Mouse (Mus musculus): ENCODE measurements around the gene Cd300ld5.
"Not testable (repeated sequence)": the region's sequence is repeated elsewhere in the genome, so short reads cannot be mapped to it uniquely, and the experiment has no call there.

Cd300ld5 gene

DNA sequence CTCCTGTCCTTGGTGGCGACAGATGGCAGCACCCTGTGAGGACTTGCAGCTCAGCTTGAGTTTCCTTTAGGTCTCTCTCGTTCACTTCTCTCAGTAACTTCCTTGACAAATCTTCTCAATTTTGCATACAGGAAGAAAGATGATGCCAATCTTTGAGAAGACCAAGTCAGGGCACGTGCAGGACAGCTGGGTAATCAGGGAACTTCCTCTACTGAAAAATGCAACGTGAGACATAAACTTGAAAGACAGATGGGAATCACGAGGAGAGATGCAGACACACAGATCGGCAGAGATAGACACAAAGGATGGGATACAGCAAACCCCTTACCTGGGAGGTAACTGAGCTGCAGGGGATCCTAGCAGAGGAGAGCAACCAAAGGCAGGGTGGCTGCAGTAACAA, at the start of gene Cd300ld5:
Gene Cd300ld5, minus strand, starts transcription at position 101 of the 400 bp plus-strand sequence.
- ATAC-seq (ENCODE audit: insufficient number of reproducible peaks, low FRiP score, low TSS enrichment): not testable (repeated sequence)

DNA sequence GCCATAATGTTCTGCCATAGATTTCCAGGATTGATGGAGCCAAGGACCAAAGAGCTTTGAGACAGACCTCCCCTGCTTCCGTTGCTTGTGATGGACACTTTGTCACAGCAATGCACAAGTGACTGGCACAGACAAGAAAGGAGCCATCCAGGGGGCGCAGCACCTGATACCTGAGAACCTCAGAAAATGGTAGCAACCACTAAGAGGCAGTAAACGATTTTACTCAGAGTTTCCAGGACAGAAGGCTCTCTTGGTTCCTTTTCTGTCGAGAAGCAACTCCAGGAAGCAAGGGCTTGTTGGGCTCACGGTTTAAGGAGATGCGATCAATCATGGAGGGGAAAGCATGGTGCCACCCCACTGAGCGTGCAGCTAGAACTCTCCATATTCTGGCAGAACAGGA, 48.6 kb upstream of the Cd300ld5 start:
- no peak for ATAC-seq (ENCODE audit: insufficient number of reproducible peaks, low FRiP score, low TSS enrichment)

DNA sequence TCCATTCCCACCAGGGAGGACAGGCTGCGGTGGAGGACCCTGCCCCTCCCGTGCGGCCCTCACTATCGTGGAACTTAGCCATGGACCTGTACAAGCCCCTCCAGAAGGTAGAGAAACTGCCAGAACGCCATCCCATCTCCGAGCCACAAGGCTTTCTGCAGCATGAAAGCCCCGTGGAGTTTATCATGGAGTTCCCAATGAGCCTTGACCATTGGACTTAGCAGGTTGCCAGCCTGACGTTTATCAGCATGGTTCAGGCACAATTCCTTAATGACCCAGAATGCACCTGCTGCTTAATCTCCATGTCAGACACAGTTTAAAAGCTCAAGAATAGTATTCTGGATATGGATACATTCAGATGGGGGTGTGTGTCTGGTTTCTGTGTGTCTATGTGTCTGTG, 47.5 kb upstream of the Cd300ld5 start:
- ATAC-seq (ENCODE audit: insufficient number of reproducible peaks, low FRiP score, low TSS enrichment): no peak

DNA sequence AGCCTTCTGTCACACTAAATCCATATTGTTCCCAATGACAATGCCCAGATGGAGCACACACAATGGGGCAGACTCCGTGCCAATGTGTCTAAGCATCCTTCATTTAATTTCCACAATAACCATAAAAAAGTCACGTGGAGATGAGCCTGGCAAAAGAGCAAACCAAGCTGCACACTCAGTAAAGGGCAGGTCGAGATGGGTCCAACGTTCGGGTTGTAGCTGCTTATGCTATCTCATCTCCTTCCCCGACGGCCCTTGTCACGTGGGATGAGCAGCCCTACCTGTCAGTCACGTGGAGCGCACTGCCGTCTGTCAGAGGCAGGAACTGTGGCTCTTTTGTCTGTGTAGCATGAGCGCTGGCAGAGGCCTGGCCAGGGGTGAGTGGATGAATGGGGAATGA, 47.0 kb upstream of the Cd300ld5 start:
- ATAC-seq (ENCODE audit: insufficient number of reproducible peaks, low FRiP score, low TSS enrichment): no peak

DNA sequence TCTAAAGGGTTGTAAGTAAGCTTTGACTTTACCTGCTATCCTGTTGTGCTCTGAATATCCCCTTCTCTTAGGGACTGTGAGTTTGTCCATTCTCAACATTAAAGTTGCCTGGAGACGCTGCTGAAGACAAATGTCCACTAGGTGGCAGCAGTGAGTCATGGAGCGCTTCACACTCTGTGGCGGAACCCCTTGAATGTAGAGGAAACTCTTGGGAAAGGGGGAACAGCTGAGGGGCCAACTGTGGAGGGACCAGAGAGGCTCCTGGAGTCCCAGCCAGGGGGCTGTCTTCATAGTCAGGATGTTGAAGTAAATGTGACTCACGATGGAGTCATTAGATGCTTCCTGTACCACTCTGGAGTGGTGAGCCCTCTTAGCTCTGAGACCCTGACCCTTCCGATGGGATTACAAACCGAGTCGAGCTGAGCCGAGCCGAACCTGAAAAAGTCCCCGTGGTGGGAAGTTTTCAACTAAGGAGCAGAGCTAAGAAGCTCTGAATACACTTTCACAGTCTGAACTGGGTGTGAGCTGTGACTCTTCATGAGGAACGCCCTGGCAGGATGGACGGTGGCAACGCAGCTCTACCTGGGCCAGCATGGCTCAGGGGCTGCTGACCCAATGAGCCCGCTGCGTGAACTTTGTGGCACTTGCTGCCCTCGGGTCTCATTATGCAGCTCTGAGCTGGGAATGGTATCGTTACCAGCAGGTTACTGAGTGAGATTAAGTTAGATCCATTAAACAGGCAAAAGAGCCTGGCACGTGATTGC, 46.0 kb upstream of the Cd300ld5 start:
- no peak for ATAC-seq (ENCODE audit: insufficient number of reproducible peaks, low FRiP score, low TSS enrichment)

DNA sequence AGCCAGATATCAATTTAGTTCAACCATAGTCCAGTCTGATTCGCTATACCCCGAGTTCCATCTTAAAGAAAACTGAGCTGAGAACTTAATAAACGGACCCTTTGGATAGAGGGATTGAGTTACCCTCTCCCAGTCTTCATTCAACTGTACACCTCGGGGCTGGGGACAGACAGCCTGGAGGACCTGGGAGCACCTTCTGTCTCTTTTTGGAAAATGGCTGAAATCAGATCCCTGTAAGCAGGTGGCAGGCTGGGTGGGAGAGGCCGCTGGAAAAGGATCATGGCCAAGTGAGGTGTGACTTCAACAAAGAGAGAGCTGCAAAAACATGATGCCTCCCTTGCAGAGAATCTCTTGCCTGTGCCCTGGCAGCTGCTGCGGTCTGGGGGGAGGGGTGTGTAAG, 44.6 kb upstream of the Cd300ld5 start:
- ATAC-seq (ENCODE audit: insufficient number of reproducible peaks, low FRiP score, low TSS enrichment): no peak

DNA sequence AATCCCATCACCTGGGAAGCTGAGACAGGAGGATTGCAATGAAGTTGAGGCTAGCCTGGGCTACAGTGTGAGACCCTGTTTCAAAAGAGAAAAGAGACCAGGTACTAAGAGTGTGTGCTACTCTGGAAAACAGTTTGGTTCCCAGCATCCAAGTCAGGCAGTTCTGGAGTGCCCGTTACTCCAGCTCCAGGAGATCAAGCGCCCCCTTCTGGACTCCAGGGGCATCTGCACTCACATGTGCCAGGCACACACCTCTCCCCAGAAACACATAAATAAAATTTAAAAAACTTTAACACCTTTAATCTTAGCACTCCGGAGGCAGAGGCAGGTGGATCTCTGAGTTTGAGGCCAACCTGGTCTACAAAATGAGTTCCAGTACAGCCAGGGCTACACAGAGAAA, 43.8 kb upstream of the Cd300ld5 start:
- no peak for ATAC-seq (ENCODE audit: insufficient number of reproducible peaks, low FRiP score, low TSS enrichment)

DNA sequence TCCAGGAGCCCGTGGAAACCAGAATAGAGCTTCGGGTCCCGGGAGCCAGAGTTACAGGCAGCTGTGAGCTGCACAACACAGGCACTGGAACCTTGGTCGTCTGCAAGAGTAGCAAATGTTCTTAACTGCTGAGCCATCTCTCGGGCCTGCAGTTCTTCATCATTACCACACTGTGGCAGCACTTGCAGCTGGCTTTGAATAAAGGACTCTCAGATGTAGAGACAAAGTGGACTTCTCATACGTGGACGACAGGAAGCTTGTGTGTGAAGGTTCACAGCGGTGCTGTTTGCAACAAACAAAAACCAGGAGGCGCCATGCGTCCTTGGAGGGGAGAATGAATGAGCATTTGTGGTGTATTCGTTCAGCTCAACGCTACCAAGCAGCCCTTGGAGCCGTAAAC, 43.3 kb upstream of the Cd300ld5 start:
- ATAC-seq (ENCODE audit: insufficient number of reproducible peaks, low FRiP score, low TSS enrichment): no peak

DNA sequence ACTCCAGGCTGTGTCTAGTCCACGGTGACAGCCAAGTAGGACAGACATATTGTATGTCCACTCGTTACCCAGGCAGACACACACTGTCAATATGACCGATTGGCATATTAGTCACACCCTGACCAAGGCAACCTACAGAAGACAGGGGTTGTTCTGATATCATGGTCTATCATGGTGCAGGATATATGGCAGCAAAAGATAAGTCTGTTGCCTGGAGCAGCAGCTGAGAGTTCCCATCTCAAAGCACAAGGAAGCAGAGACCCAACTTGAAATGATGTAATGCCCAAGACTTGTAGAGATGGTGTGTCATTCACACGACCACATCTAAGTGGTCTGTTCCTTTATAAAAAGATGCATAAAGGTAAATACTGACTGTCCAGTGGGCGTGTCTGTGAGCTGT, 41.1 kb upstream of the Cd300ld5 start:
- no peak for ATAC-seq (ENCODE audit: insufficient number of reproducible peaks, low FRiP score, low TSS enrichment)

DNA sequence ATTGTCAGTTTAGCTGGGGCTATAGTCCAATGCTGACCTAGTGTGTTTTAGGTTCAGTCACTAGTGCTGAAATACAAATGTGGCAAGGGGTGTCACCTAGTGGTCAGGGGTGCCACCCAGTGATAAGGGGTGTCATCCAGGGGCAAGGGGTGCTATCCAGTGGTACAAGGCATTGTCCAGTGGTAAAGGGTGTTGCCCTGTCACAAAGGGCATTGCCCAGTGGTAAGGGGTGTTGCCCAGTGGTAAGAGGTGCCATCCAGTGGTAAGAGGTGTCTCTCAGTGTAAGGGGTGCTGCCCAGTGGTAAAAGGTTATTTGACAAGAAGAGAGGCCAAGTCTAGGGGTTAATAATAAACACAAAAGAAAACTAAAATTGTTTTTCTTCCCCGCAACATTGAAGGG, 39.9 kb upstream of the Cd300ld5 start:
- no peak for ATAC-seq (ENCODE audit: insufficient number of reproducible peaks, low FRiP score, low TSS enrichment)

DNA sequence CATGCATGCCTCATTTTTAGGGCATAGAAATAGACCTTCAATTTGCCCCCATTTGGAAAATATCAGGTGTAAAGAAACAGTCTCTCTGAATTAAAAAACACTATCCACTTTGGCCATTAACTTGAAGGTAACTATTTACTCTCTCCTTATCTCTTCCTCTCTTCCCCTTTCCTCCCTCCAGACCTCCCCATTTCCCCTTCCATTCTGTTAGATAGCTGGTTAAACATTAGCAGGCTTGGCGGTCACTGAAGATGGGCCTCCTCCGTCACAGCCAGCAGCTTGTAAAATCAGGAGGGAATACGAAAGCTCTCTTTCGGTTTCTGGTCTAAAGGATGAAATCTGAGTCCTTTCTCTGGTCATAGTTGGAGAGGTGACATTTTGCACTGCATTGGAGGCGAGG, 38.3 kb upstream of the Cd300ld5 start:
- ATAC-seq (ENCODE audit: insufficient number of reproducible peaks, low FRiP score, low TSS enrichment): no peak

DNA sequence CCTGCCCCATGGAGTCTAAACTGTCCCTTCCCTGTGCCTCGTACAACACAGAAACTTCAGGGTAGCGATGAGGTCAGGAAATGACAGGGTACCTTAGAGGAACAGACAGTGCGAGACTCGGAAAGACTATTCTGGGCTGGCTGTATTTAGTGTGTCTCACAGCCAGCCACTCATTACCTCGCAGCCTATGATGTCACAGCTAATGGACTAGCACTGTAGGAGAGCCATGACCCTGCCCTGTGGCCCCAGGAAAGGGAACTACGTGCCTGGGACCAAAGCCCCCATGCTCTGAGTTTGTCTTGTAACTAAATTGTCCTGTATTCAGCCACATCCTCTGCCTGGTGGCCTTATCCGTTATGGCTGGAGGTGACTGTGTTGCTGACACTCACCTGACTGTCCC, 37.8 kb upstream of the Cd300ld5 start:
- ATAC-seq (ENCODE audit: insufficient number of reproducible peaks, low FRiP score, low TSS enrichment): no peak

DNA sequence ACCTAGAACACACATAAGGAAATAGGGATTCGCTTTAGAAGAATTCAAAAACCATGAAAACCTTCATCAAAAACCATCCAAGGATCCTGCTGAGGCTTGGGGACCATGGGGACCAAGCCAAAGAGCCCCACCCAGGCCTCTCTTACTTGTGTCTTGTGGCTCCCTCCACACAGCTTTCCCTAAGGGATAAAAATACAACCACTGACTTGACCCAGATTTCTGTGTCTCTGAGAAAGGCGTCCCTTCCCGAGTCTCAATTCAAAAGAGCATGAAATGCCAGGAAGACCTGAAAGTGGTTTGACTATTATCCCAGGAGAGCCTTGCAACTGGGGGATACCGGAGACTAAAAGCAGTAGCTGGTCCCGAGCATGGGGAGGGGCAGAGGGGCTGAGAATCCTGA, 35.4 kb upstream of the Cd300ld5 start:
- no peak for ATAC-seq (ENCODE audit: insufficient number of reproducible peaks, low FRiP score, low TSS enrichment)

DNA sequence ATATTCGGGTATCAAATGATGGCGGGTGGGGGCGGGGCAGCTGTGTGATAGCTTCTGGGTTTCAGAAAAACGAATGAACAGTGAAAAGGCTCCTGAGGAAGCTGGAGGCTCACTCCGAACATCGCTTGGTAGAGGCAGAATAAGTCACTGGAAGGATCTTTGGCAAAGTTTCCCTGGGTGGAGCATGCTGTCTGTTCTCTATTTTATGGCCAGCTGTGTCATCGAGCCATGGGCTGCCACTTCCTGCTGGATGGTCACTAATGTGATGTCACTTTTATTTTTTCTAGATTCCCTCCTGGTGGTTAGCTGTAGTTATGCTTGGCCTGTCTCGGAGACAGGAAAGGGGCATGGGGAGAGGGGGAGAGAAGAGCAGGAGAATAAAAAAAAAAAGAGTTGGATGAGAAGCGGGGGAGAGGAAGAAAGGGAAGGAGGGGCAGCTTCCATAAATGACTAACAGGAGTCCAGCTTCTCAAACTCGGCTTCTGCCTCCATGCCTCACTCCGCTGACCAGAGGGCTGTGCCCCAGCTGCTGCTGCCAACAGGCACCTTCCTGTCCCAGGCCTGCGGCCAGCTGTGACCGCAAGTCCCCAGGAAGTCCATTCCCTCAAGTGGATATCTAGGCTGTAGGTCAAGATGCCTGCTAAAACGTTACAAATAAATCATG, 34.2 kb upstream of the Cd300ld5 start:
- ATAC-seq (ENCODE audit: insufficient number of reproducible peaks, low FRiP score, low TSS enrichment): no peak

DNA sequence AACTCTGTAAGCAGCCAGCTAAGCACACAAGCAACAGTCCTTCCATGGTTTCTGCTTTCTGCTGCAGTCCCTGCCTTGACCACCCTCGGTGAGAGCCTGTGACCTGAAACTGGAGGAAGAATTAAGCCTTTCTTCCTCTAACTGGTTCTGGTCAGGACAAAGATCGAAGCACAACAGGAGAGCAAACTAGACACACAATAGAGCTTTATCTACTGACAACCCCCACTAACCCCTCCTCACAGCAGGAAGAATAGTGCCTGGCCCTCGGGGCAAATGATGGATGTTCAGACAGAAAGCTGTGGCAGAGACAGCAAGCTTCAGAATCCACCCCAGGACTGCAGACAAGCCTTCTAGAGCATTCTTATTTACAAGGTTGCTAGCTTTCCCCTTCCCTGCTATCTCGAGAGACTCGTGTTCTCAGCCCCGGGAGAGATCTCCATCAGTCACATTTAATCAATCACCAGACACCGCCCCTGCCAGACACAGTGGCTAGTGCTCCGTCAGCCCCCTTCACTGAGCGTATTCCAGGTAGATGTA, 33.5 kb upstream of the Cd300ld5 start:
- ATAC-seq (ENCODE audit: insufficient number of reproducible peaks, low FRiP score, low TSS enrichment): no peak

DNA sequence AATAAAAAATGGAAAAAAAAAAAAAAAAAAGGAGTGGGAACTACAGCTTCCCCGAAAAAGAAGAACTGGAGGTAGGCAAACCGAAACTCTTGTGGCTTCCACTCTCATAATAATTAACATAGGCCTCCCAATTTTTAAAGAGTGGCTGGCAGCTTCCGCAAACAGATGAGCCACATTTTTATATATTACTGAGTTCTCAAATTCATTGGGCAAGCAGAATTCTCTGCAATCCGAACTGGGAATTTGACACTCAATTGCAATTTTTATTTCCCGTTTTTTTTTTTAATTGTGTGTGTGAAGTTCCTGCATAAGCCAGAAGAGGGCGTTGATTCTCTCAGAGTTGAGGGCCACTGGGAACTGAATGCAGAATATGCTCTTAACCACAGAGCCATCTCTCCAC, 29.2 kb upstream of the Cd300ld5 start:
- no peak for ATAC-seq (ENCODE audit: insufficient number of reproducible peaks, low FRiP score, low TSS enrichment)

DNA sequence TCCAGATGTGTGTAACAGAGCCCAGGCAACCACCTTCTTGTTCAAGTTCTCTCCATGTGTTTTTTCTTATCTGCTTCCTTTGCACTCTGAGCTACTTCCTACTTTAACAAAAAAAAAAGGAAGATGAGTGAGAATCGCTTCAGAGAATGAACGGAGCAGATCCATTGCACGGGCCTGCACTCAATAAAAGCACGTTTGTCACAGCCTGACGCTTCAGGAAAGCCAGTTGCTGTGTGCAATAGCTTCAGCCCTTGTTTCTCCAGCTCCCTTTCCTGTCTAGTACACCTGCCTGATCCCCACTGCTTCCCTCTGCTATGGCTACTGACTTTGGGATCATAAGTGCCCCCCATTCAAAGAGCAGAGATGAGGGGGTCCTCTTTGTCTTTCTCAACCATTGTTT, 24.5 kb upstream of the Cd300ld5 start, which contains the start of gene Cd300e:
Gene Cd300e, minus strand, starts transcription at position 101 of the 400 bp plus-strand sequence.
- ATAC-seq (ENCODE audit: insufficient number of reproducible peaks, low FRiP score, low TSS enrichment): no peak

DNA sequence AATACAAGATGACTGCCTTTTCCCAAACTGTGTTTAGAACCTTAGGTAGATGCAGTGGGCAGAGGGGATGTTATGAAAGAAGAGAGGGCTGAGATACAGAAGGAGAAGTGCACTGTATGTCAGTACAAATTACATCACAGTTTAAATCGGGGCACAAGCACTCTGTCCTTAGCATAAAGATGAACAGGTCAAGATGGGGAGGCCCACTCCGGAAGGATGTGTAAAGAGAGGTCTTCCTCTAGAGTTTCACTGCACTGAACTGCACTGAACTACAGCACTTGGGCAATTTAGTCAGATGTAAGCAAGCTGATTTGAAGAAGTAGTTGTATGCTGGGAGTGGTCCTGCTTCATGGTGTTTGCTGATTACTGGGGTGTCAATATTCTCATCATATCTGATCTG, 22.2 kb upstream of the Cd300ld5 start:
- ATAC-seq (ENCODE audit: insufficient number of reproducible peaks, low FRiP score, low TSS enrichment): no peak

DNA sequence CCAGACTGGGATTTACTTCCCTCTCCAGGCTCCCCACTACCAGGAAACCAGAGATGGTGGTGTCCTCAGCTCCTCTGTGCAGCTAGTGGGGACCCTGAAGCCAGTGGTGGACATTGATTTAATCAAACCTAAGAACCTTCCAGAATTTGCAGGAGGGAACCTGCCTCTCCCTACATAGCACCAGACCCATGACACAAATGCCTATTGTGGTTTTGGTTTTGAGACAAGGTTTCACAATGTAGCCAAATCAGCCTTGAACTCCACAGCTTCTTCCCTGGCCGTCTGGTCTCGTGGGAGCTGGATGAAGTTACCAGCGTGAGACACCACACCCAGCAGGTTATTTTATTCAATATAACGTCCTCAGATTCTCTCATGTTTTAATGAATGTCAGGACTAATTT, 21.1 kb upstream of the Cd300ld5 start:
- no peak for ATAC-seq (ENCODE audit: insufficient number of reproducible peaks, low FRiP score, low TSS enrichment)

DNA sequence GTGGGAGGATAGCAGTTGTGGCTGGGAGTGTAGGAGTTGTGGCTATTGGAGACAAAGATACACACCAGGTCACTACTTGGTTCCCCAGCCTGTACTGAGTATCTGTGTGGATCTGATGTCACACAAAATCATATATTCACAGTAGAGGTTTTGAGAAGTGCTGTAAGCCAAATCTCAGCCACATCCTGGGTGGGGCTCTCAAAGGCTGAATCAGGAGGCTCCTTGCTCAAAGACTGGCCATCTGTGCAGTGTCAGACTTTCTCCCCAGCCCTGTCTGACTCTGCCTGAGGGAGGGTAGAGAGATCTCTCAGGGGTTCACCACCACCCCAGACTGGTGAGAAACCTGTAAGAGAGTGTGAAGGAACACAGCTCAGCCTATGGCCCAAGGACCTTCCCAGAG, 17.0 kb upstream of the Cd300ld5 start:
- no peak for ATAC-seq (ENCODE audit: insufficient number of reproducible peaks, low FRiP score, low TSS enrichment)

DNA sequence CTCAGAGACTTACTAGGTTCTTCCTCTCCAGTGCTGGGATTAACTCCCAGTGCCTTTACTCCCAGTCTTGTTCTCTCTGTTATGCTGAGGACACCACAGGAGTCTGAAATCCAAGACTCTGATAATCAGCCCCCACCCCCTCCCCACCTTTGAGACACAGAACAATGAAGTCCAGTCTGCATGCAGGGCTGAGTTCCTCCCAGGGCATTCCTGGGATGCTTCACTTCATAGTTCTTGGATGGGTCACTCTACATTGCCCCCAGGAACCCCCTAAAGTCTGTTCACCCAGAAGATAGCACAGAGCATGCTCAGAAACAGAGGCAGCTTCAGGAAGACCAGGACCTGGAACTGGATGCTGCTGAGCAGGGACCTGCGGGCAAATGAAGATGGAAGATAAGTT, 15.4 kb upstream of the Cd300ld5 start:
- no peak for ATAC-seq (ENCODE audit: insufficient number of reproducible peaks, low FRiP score, low TSS enrichment)

DNA sequence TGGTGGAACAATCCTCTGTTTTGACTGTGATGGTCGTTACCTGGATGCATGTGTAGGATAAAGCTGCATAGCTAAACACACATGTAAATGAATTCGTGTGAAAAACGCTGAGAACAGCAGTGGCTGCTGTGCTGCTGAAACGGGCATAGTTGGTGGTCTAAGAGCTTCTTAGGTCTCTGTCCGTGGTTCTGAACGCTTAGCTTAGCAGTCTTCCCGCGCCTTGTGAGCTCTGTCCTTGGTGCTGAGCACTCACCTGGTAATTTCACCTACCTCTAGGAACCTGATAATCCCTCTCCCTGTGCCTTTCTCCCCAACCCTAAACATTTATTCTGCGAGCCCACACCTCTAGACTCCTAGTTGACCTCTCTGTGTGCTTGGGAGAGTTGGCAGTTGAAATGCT, 14.6 kb upstream of the Cd300ld5 start:
- ATAC-seq (ENCODE audit: insufficient number of reproducible peaks, low FRiP score, low TSS enrichment): no peak

Data from cerebellum, adult (tissue).